Mouse (Mus musculus) heart, embryonic 13.5 days (tissue): ENCODE results near the gene Nfkbia. TPM values are rescaled to one million over a fixed set of nuclear protein-coding genes. Genes with fewer than 3 reads are reported as not detected.

ENCODE experiments used
- ATAC-seq: fragments of 200-750 bp; cut with Nextera tagmentation; 2 replicates; pipeline ENCODE4 v1.8.0; 2017; ENCODE audit warnings: moderate TSS enrichment; ENCODE audit not compliant: insufficient number of reproducible peaks, low FRiP score, low TSS enrichment; ENCODE audit errors: extremely low read depth
- H3K27ac ChIP-seq: fragments of 300-500 bp; sonication (generic); replicated peaks from 2 replicates; pipeline ENCODE4 v1.5.1; 2015; ENCODE audit warnings: moderate library complexity, mild to moderate bottlenecking, inconsistent platforms
- H3K27me3 ChIP-seq: fragments of 300-500 bp; sonication (generic); replicated peaks from 2 replicates; pipeline ENCODE4 v1.6.1; 2015; ENCODE audit warnings: mild to moderate bottlenecking, inconsistent platforms
- H3K36me3 ChIP-seq: fragments of 300-500 bp; sonication (generic); 2 replicates; pipeline ENCODE4 v1.6.1; 2015; ENCODE audit warnings: mild to moderate bottlenecking, inconsistent platforms
- H3K4me1 ChIP-seq: fragments of 300-500 bp; sonication (generic); 2 replicates; pipeline ENCODE4 v1.6.1; 2015; ENCODE audit warnings: inconsistent platforms
- H3K4me2 ChIP-seq: fragments of 300-500 bp; sonication (generic); 2 replicates; pipeline ENCODE4 v1.6.1; 2015; ENCODE audit warnings: inconsistent platforms, mild to moderate bottlenecking, moderate library complexity
- H3K4me3 ChIP-seq: fragments of 300-500 bp; sonication (generic); 2 replicates; pipeline ENCODE4 v1.5.1; 2015; ENCODE audit warnings: moderate library complexity, mild to moderate bottlenecking, inconsistent platforms
- H3K9ac ChIP-seq: fragments of 300-500 bp; sonication (generic); 2 replicates; pipeline ENCODE4 v1.6.1; 2015; ENCODE audit warnings: inconsistent platforms, mild to moderate bottlenecking, moderate library complexity
- H3K9me3 ChIP-seq: fragments of 300-500 bp; sonication (generic); 2 replicates; pipeline ENCODE4 v1.6.1; 2016; ENCODE audit warnings: inconsistent platforms
- WGBS: fragments of 180-500 bp; shearing (Covaris S2); methylation state at CpG from one replicate; pipeline ENCODE4 v1.1.7; 2015; ENCODE audit warnings: mixed read lengths; 5-methylcytosine and 5-hydroxymethylcytosine counted together
- polyA plus RNA-seq: library from polyadenylated mRNA; unstranded; fragments of >200 nt; fragmentation: Nextera tagmentation; extraction: Ambion mirVana; gene quantifications from 2 replicates; pipeline ENCODE4 v1.2.1, GENCODE M21; 2015

Nfkbia gene
- polyA plus RNA-seq, 1 experiment from 2014 or later: 47.0 TPM

DNA sequence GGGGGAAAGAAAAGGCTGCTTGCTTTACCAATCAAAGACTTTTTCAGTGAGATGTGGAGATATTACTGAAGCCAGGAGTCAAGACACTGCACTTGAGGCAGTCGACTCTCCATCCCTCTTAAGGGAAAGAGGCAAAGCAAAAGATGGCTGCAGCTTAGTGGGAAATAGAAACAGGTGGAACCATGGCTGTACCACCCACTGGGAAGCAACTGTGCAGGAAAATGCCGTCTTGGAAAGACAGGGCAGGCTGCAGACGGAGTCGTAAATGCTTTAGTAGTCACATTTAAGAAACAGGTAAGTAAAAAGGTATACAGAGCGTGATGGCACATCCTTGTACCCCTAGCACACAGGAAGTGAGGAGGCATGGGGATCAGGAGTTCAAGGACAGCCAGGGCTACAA lies 29.4 kb downstream of the Nfkbia start:
- H3K27ac ChIP-seq: no peak overlapping the region

DNA sequence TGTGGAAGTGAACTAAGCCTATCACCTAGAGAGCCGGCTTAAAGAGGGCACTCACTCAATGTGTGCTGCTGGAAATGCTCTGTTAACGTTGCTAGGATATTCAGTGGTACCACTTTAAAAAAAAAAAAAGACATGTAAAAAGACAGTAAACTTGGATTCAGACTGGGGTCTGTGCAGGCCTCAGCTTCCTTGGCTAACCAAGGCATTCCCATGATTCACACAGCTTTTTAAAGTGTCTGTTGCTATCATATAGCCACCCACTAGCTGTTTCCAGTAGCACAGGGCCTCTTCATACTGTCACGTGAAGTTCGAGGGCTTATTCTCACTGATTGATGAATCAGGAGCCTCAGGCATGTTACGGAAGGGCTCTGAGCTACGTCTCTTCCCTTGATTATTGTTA lies 30.0 kb downstream of the Nfkbia start:
- Histone ChIP-seq H3K4me2 (no peak overlapping the region), H3K9me3 (no peaks in the 10 kb centered on the region), H3K4me1 (peaks cover 70% of the 10 kb centered on the region), H3K36me3 (no peaks in the 10 kb centered on the region), H3K27ac (no peak overlapping the region), H3K4me3 (no peak overlapping the region), H3K9ac (no peak overlapping the region), H3K27me3 (no peaks in the 10 kb centered on the region)
- ATAC-seq: no peak
- 64% methylated on average over 6 of the region's 6 CpGs for whole genome bisulfite sequencing

More for the DNA sequence above, 29.4 kb downstream of the Nfkbia start:
- H3K9ac ChIP-seq: no peak overlapping the region
- H3K4me3 ChIP-seq: no peak overlapping the region
- no peaks in the 10 kb centered on the region for H3K9me3 ChIP-seq
- peaks cover 76% of the 10 kb centered on the region for H3K4me1 ChIP-seq
- no peaks in the 10 kb centered on the region for H3K27me3 ChIP-seq
- WGBS: 82% methylated on average over 5 of the region's 5 CpGs
- H3K4me2 ChIP-seq: no peak overlapping the region
- H3K36me3 ChIP-seq: no peaks in the 10 kb centered on the region
- ATAC-seq: no peak

DNA sequence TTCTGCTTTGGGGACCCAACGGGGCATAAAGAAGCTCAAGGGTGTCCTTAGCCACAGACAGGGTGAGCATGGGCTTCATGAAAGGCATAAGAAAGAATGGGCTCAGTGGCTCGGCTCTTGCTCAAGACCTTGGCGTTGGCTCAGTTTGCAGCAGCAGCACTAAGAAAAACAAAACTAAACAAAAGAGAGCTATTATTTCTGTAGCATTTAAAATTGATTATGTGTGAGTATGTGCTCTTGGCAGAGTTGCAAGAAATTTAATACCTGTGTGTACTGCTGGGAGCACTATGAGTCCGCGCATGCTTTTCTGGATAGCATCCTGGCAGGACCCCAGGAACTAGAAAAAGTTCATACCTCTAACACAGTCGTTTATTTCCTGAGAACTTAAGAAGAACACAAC lies 30.7 kb downstream of the Nfkbia start:
- no peak overlapping the region for H3K9ac ChIP-seq
- H3K36me3 ChIP-seq: no peaks in the 10 kb centered on the region
- no peak overlapping the region for H3K4me3 ChIP-seq
- ATAC-seq: no peak
- peaks cover 66% of the 10 kb centered on the region for H3K4me1 ChIP-seq
- H3K27ac ChIP-seq: no peak overlapping the region; the same call in 1 of the 2 replicates
- 60% methylated on average over 6 of the region's 6 CpGs for WGBS
- H3K9me3 ChIP-seq: no peaks in the 10 kb centered on the region
- no peak overlapping the region for H3K4me2 ChIP-seq
- no peaks in the 10 kb centered on the region for H3K27me3 ChIP-seq

DNA sequence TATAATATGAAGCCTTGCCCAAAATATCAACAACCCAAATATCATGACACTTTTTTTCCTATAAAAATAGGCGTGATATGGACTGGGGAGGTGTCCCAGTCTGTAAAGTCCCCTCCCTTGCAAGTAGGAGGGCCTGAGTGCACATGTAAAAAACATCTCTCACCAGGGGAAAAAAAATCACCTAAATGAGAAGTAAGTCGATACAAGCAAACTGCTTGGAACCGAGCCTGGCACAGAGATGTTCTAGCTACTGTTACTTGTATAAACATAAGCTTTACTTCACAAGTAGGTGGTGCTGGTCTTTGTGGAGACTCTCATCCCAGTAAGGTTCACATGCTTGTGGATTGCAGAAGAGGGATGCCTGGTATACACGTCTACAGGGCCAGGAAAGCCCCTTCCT lies 31.5 kb downstream of the Nfkbia start:
- no peak overlapping the region for H3K27ac ChIP-seq
- WGBS: 54% methylated on average over 4 of the region's 4 CpGs
- H3K27me3 ChIP-seq: no peaks in the 10 kb centered on the region
- peaks cover 58% of the 10 kb centered on the region for H3K4me1 ChIP-seq
- ATAC-seq: no peak
- no peak overlapping the region for H3K9ac ChIP-seq
- H3K36me3 ChIP-seq: no peaks in the 10 kb centered on the region
- no peak overlapping the region for H3K4me3 ChIP-seq
- no peak overlapping the region for H3K4me2 ChIP-seq
- no peaks in the 10 kb centered on the region for H3K9me3 ChIP-seq

DNA sequence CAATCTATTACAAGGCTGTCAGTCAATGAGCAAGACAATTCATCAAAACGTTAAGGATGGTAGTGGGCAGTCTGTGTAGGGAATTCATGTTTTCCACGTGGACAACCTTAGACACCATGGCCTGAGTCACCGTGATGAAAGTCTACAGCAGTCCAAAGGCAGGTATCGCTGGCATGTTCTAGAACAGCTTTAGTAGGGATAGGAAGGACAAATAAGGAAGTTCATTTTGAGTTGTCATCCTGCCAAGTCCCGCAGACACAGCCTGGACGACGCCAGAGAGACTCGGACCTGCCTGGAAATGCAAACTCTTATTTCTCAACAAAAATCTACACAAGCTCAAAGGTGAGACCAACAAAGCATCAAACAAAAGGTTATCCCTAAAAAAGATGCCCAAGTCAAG lies 32.7 kb downstream of the Nfkbia start:
- H3K4me2 ChIP-seq: no peak overlapping the region
- H3K4me3 ChIP-seq: no peak overlapping the region
- no peak overlapping the region for H3K27ac ChIP-seq
- no peak overlapping the region for H3K9ac ChIP-seq
- 62% methylated on average over 8 of the region's 8 CpGs for WGBS
- H3K36me3 ChIP-seq: no peaks in the 10 kb centered on the region
- no peaks in the 10 kb centered on the region for H3K27me3 ChIP-seq
- ATAC-seq: no peak
- peaks cover 47% of the 10 kb centered on the region for H3K4me1 ChIP-seq
- no peaks in the 10 kb centered on the region for H3K9me3 ChIP-seq

DNA sequence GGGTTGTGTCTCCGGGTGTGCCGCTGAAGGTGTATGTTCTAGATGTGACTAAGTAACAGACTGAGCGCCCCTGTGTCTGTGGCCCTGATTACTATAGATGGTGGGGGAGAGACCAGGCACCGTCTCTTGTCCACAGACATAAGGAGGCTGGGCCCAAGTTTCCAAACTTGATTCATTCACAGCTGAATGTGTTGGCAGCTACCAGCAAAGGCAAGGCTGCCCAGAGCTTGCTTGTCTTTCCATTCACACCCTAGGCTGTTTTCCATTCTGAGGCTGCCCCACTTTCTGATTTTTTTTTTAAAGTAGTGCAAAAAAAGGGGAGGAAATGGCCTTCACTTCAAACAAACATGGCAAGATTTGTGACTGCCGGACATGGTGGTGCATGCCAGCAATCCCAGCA lies 35.6 kb downstream of the Nfkbia start:
- Histone ChIP-seq H3K9me3 (no peaks in the 10 kb centered on the region), H3K27ac (no peak overlapping the region), H3K9ac (no peak overlapping the region), H3K4me2 (no peak overlapping the region), H3K27me3 (no peaks in the 10 kb centered on the region), H3K4me3 (no peak overlapping the region), H3K36me3 (no peaks in the 10 kb centered on the region), H3K4me1 (peaks cover 38% of the 10 kb centered on the region)
- 76% methylated on average over 5 of the region's 5 CpGs for WGBS
- ATAC-seq: no peak

DNA sequence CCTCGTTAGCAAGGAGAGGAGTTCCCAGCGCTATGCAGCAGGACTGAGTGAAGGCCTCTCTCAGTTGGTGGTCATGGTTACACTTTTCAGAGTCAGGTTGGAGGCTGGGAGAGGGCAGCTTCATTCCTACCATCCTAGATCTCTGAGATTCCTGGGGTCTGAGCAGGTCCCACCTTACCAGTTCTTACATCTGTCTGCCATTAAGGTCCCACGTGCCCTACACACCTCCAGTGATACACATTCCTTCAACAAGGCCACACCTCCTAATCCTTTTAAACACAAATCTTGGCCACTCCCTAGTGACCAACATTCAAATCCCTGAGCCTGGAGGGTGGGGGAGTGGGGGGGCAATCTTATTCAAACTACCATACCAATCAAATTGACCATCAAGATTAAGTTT lies 36.3 kb downstream of the Nfkbia start:
- 55% methylated on average over 3 of the region's 3 CpGs for WGBS

DNA sequence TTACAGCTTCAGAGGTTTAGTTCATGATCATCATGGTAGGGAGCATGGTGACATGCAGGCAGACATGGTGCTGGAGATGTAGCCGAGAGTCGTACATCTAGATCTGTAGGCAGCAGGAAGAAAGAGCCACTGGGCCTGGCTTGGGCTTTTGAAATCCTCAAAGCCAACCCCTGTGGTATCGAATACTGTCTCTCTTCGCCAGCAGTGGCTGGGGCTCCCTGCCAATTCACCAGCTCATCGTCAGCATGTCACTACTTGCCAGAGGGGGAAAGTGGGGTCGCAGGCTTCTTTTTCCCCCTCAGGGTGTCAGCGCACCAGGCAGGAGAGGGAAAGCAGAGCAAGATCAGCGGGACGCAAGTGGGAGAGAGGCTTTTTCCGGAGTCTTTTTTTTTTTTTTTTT lies 37.2 kb downstream of the Nfkbia start:
- no peaks in the 10 kb centered on the region for H3K9me3 ChIP-seq
- H3K4me1 ChIP-seq: peaks cover 27% of the 10 kb centered on the region
- no peak overlapping the region for H3K4me3 ChIP-seq
- WGBS: 84% methylated on average over 10 of the region's 10 CpGs
- no peaks in the 10 kb centered on the region for H3K36me3 ChIP-seq
- H3K27me3 ChIP-seq: no peaks in the 10 kb centered on the region
- no peak overlapping the region for H3K9ac ChIP-seq
- no peak overlapping the region for H3K27ac ChIP-seq
- ATAC-seq: no peak
- no peak overlapping the region for H3K4me2 ChIP-seq

More for the DNA sequence above, 36.3 kb downstream of the Nfkbia start:
- H3K9ac ChIP-seq: no peak overlapping the region
- no peak overlapping the region for H3K27ac ChIP-seq
- no peak overlapping the region for H3K4me3 ChIP-seq
- ATAC-seq: no peak
- H3K36me3 ChIP-seq: no peaks in the 10 kb centered on the region
- no peaks in the 10 kb centered on the region for H3K9me3 ChIP-seq
- H3K4me2 ChIP-seq: no peak overlapping the region
- H3K27me3 ChIP-seq: no peaks in the 10 kb centered on the region
- H3K4me1 ChIP-seq: peaks cover 31% of the 10 kb centered on the region

DNA sequence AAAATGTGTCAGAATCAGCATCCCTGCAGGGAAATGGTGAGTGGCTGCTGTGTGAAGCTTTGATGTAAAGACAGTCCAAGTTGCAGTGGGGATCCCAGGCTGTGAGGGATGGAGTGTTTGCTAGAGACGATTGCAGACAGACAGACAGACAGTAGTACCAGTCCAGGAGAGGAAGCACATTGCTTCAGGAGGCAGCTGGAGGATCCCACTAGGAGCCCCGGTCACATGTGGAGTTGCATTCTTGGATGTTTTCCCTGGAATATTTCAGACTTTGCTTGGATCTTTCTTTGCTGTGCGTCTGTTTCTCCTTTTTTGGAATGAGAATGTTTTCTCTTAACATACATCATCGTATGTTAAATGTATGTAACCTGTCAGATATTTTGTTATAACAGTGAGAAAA lies 38.5 kb downstream of the Nfkbia start:
- Histone ChIP-seq H3K9me3 (no peaks in the 10 kb centered on the region), H3K9ac (no peak overlapping the region), H3K27me3 (no peaks in the 10 kb centered on the region), H3K4me3 (no peak overlapping the region), H3K4me2 (no peak overlapping the region), H3K36me3 (no peaks in the 10 kb centered on the region), H3K27ac (no peak overlapping the region), H3K4me1 (peaks cover 24% of the 10 kb centered on the region)
- no peak for ATAC-seq
- 54% methylated on average over 4 of the region's 4 CpGs for WGBS

DNA sequence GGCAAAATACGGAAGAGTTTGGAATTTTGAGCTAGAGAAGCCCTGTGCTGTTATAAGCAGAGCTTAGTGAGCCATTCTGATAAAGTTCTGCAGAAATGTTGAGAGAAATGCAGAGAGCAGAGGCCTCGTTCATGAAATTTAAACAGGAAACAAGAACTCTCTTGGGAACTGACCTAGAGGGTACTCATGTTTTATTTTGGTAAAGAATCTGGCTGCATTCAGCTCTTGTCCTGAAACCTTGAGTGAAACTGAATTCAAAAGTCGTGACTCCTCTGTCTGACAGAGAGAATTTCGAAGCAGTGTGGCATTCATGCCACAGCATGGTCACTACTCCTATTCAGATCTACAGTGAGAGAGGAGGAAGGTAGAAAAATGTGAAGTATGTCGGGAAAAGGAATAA lies 39.6 kb downstream of the Nfkbia start:
- H3K9me3 ChIP-seq: no peaks in the 10 kb centered on the region
- WGBS: 45% methylated on average over 5 of the region's 5 CpGs
- H3K4me2 ChIP-seq: no peak overlapping the region
- H3K27me3 ChIP-seq: no peaks in the 10 kb centered on the region
- ATAC-seq: no peak
- no peak overlapping the region for H3K4me3 ChIP-seq
- H3K4me1 ChIP-seq: peaks cover 28% of the 10 kb centered on the region
- H3K27ac ChIP-seq: peak overlapping the region; percentile 63
- no peak overlapping the region for H3K9ac ChIP-seq
- H3K36me3 ChIP-seq: no peaks in the 10 kb centered on the region

DNA sequence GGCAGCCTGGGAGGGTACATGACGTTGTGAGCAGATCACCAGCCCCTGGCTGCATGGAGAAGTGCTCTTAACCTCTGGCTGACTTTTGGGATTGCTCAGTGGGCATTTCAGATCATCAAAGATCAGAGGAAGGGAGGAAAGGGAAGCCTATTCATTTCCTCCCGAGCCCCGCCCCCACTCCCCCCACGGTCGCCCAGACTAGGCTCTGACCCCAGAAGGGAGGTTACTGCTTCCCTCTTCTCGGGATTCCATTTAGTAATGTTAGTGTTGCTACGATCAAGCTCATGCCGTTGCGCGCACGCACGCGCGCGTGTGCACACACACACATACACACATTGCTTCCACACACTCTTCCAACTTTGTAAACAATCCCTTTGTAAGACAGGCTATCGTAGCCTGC lies 42.0 kb downstream of the Nfkbia start:
- Histone ChIP-seq H3K9ac (no peak overlapping the region), H3K27me3 (no peaks in the 10 kb centered on the region), H3K4me3 (no peak overlapping the region), H3K4me1 (peaks cover 52% of the 10 kb centered on the region), H3K9me3 (no peaks in the 10 kb centered on the region), H3K4me2 (no peak overlapping the region; the same call in 1 of the 2 replicates), H3K27ac (no peak overlapping the region), H3K36me3 (no peaks in the 10 kb centered on the region)
- no peak for ATAC-seq
- 61% methylated on average over 16 of the region's 16 CpGs for WGBS

DNA sequence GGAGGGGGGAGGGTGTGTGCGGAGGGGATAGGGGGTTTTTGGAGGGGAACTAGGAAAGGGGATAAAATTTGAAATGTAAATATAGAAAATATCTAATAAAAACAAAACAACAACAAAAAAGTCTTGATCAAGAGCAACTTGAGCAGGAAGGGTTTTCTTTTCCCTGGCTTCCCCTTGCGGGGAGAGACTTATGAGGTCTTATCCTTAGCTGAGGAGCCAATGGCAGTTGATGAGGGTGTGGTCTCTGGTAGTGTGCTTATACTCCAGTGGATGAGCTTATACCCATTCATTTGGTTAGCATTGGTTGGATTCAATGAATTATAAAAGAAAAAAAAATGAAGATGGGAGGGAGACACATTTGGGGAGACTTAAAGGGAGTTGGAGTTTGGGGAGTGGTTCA lies 43.4 kb downstream of the Nfkbia start:
- Histone ChIP-seq H3K27me3 (no peaks in the 10 kb centered on the region), H3K9me3 (no peaks in the 10 kb centered on the region), H3K4me1 (peaks cover 55% of the 10 kb centered on the region), H3K9ac (no peak overlapping the region), H3K4me2 (no peak overlapping the region), H3K36me3 (no peaks in the 10 kb centered on the region), H3K27ac (no peak overlapping the region), H3K4me3 (no peak overlapping the region)
- 93% methylated on average over 2 of the region's 2 CpGs for WGBS
- no peak for ATAC-seq
